Mouse (Mus musculus) CH12.LX (cell line): ENCODE measurements around the gene Golph3l. TPM values are rescaled to one million over a fixed set of nuclear protein-coding genes. Genes with fewer than 3 reads are reported as not detected.

ENCODE experiments used
- DNase-seq: peaks from one replicate; pipeline ENCODE4 v3.0.0-alpha.2; 2013; ENCODE audit errors: extremely low read depth
- H3K27ac ChIP-seq: 2 replicates; pipeline ENCODE4 v1.5.1; 2012; ENCODE audit warnings: low read depth, mild to moderate bottlenecking, control low read depth, moderate library complexity; ENCODE audit not compliant: insufficient read depth
- H3K27me3 ChIP-seq: replicated peaks from 2 replicates; pipeline ENCODE3; 2012; ENCODE audit warnings: inconsistent platforms
- H3K36me3 ChIP-seq, 2 experiments: replicated peaks in 1 of 2; 2 replicates each; pipeline versions ENCODE3 to v1.6.1; 2012; ENCODE audit warnings: inconsistent platforms in 1 of 2, low read length in 1 of 2, mild to moderate bottlenecking in 1 of 2, mixed read lengths in 1 of 2, moderate library complexity in 1 of 2; ENCODE audit not compliant: control insufficient read depth in 1 of 2, insufficient read depth in 1 of 2
- H3K4me1 ChIP-seq, 2 experiments: 2 replicates each; pipeline ENCODE4 v1.6.1; 2012; ENCODE audit warnings: inconsistent platforms in 1 of 2, moderate library complexity in 1 of 2; ENCODE audit not compliant: insufficient read depth in 2 of 2, control insufficient read depth in 1 of 2
- H3K4me2 ChIP-seq: 2 replicates; pipeline ENCODE4 v1.6.1; 2012; ENCODE audit warnings: low read depth, mild to moderate bottlenecking, control low read depth; ENCODE audit not compliant: poor library complexity, insufficient read depth, severe bottlenecking
- H3K4me3 ChIP-seq, 3 experiments: fragments of 150-350 bp in 1 of 3; sonication (generic) in 1 of 3; replicated peaks in 1 of 3; 2 replicates each; pipeline versions ENCODE3 to v1.5.1; 2011 to 2012; ENCODE audit warnings: low read depth in 2 of 3, low read length in 2 of 3, mild to moderate bottlenecking in 2 of 3, moderate library complexity in 2 of 3, control low read depth in 1 of 3, improper control_type of control experiment in 1 of 3, inconsistent platforms in 1 of 3, mixed read lengths in 1 of 3; ENCODE audit not compliant: poor library complexity in 1 of 3
- H3K79me2 ChIP-seq: replicated peaks from 2 replicates; pipeline ENCODE4 v1.6.1; 2012; ENCODE audit warnings: mild to moderate bottlenecking, moderate library complexity; ENCODE audit not compliant: control insufficient read depth, poor library complexity, insufficient read depth, severe bottlenecking; ENCODE audit errors: extremely low read depth
- H3K9ac ChIP-seq: 2 replicates; pipeline ENCODE4 v1.6.1; 2012; ENCODE audit warnings: low read depth, mild to moderate bottlenecking, control low read depth, moderate library complexity; ENCODE audit not compliant: insufficient read depth
- H3K9me3 ChIP-seq: replicated peaks from 2 replicates; pipeline ENCODE3; 2012; ENCODE audit warnings: low read length, inconsistent platforms, mixed read lengths
- CHD1 ChIP-seq: IDR thresholded peaks from 2 replicates; pipeline ENCODE4 v1.6.1; 2012; ENCODE audit warnings: low read depth, low read length, improper control_type of control experiment, inconsistent platforms
- CTCF ChIP-seq, 2 experiments: IDR thresholded peaks in 1 of 2; conservative IDR thresholded peaks in 1 of 2; 2 replicates each; pipeline ENCODE4 v1.5.1; 2011 to 2012; ENCODE audit warnings: low read depth in 2 of 2, low read length in 2 of 2, improper control_type of control experiment in 1 of 2, inconsistent platforms in 1 of 2, mild to moderate bottlenecking in 1 of 2, moderate library complexity in 1 of 2
- E2F4 ChIP-seq: IDR thresholded peaks from 2 replicates; pipeline ENCODE4 v1.6.1; 2011; ENCODE audit warnings: low read depth, low read length, improper control_type of control experiment; ENCODE audit not compliant: insufficient replicate concordance
- ELF1 ChIP-seq: IDR thresholded peaks from 2 replicates; pipeline ENCODE4 v1.6.1; 2014; ENCODE audit warnings: low read depth, mild to moderate bottlenecking, inconsistent platforms, low read length, improper control_type of control experiment
- ETS1 ChIP-seq: conservative IDR thresholded peaks from 2 replicates; pipeline ENCODE4 v1.6.1; 2012; ENCODE audit warnings: low read depth, mild to moderate bottlenecking, inconsistent platforms, low read length, improper control_type of control experiment, moderate library complexity
- HCFC1 ChIP-seq: IDR thresholded peaks from 2 replicates; pipeline ENCODE4 v1.6.1; 2012; ENCODE audit warnings: low read depth, mild to moderate bottlenecking, inconsistent platforms, low read length, improper control_type of control experiment
- IRF4 ChIP-seq: IDR thresholded peaks from 2 replicates; pipeline ENCODE4 v1.6.1; 2014; ENCODE audit warnings: low read depth, mild to moderate bottlenecking, inconsistent platforms, low read length, improper control_type of control experiment
- KAT2A ChIP-seq: IDR thresholded peaks from 2 replicates; pipeline ENCODE4 v1.6.1; 2012; ENCODE audit warnings: low read length, improper control_type of control experiment, inconsistent platforms; ENCODE audit not compliant: insufficient replicate concordance
- MAFK ChIP-seq: IDR thresholded peaks from 2 replicates; pipeline ENCODE4 v1.6.1; 2011; ENCODE audit warnings: low read length, improper control_type of control experiment; ENCODE audit not compliant: insufficient replicate concordance
- MAZ ChIP-seq: IDR thresholded peaks from 2 replicates; pipeline ENCODE4 v1.6.1; 2012; ENCODE audit warnings: low read depth, mild to moderate bottlenecking, inconsistent platforms, low read length, improper control_type of control experiment, moderate library complexity
- POLR2A ChIP-seq: IDR thresholded peaks from 2 replicates; pipeline ENCODE4 v1.6.1; 2011; ENCODE audit warnings: low read depth, mild to moderate bottlenecking, improper control_type of control experiment, low read length
- POLR2AphosphoS2 ChIP-seq: IDR thresholded peaks from 2 replicates; pipeline ENCODE4 v1.6.1; 2011; ENCODE audit warnings: low read depth, low read length, improper control_type of control experiment
- SIN3A ChIP-seq: IDR thresholded peaks from 2 replicates; pipeline ENCODE4 v1.6.1; 2012; ENCODE audit warnings: low read length, improper control_type of control experiment, inconsistent platforms
- SMC3 ChIP-seq: IDR thresholded peaks from 2 replicates; pipeline ENCODE4 v1.6.1; 2011; ENCODE audit warnings: low read depth, low read length, improper control_type of control experiment
- TBP ChIP-seq: conservative IDR thresholded peaks from 2 replicates; pipeline ENCODE4 v1.6.1; 2011; ENCODE audit warnings: low read depth, low read length, improper control_type of control experiment
- UBTF ChIP-seq: IDR thresholded peaks from 2 replicates; pipeline ENCODE4 v1.6.1; 2012; ENCODE audit warnings: low read depth, mild to moderate bottlenecking, inconsistent platforms, low read length, improper control_type of control experiment, moderate library complexity
- USF2 ChIP-seq: conservative IDR thresholded peaks from 2 replicates; pipeline ENCODE4 v1.6.1; 2011; ENCODE audit warnings: low read depth, low read length, improper control_type of control experiment
- ZC3H11A ChIP-seq: IDR thresholded peaks from 2 replicates; pipeline ENCODE4 v1.6.1; 2012; ENCODE audit warnings: low read depth, mild to moderate bottlenecking, inconsistent platforms, low read length, improper control_type of control experiment
- ZKSCAN1 ChIP-seq: IDR thresholded peaks from 2 replicates; pipeline ENCODE4 v1.6.1; 2012; ENCODE audit warnings: low read depth, inconsistent platforms, low read length, improper control_type of control experiment, borderline replicate concordance
- ZNF384 ChIP-seq: IDR thresholded peaks from 2 replicates; pipeline ENCODE4 v1.6.1; 2012; ENCODE audit warnings: low read depth, low read length, improper control_type of control experiment, inconsistent platforms
- dilution Hi-C: fragments of 300-500 bp; cut with MboI; formaldehyde crosslinking; loops from 2 replicates; pipeline ENCODE4 v1.14.3; 2020; ENCODE audit warnings: low sequenced_read_pairs; ENCODE audit not compliant: extremely low pct_unique_long_range_greater_than_20kb, extremely low pct_ligation_motif_present
- in situ Hi-C: fragments of 300-500 bp; cut with MboI; formaldehyde crosslinking; loops from 3 replicates; pipeline ENCODE4 v1.14.3; 2019; ENCODE audit warnings: low sequenced_read_pairs, low pct_ligation_motif_present, low pct_unique_long_range_greater_than_20kb, mixed read lengths
- polyA plus RNA-seq: library from polyadenylated mRNA; unstranded; fragments of >175 nt; gene quantifications from 2 replicates; pipeline ENCODE4 v1.2.1, GENCODE M21; 2012; ENCODE audit warnings: low read depth; ENCODE audit not compliant: insufficient read length
- total RNA-seq, 2 experiments: library from RNA; depleted of rRNA; stranded (reverse); fragments of 300-350 nt in 1 of 2; fragments of >200 nt in 1 of 2; gene quantifications; 2 replicates each; pipeline ENCODE4 v1.2.3; 2012 to 2014

Gene Golph3l
- total and polyA plus RNA-seq, 3 experiments: 22.7 to 36.9 (median 23.4) TPM

GRCm38 (mm10) chr3:95559437-95559836 is 29.3 kb upstream of the Golph3l start, which contains the start of gene Hormad1:
TSS of gene Hormad1 (plus strand) at chr3:95559677.
- H3K4me1 ChIP-seq: no peaks in the 10 kb centered on the region
- peaks cover 3 to 16% of the 10 kb centered on the region in 2 experiments for H3K36me3 ChIP-seq
- no peak within 1 kb of the TSS for H3K9ac ChIP-seq
- TF ChIP-seq MAFK (no peak), E2F4 (no peak)
- TF ChIP-seq, all 38 proteins: peak for 0
- Histone ChIP-seq H3K9me3 (no peaks in the 10 kb centered on the region), H3K27me3 (no peaks in the 10 kb centered on the region), H3K27ac (no peak within 1 kb of the TSS), H3K4me3 (no peak within 1 kb of the TSS), H3K4me2 (no peak within 1 kb of the TSS), H3K79me2 (no peaks in the 10 kb centered on the region)
- dilution Hi-C loops: no loop called here
- DNase-seq: no peak
- in situ Hi-C loops: no loop called here

GRCm38 (mm10) chr3:95560738-95561137 is 28.0 kb upstream of the Golph3l start:
- in situ Hi-C loops: no loop called here

GRCm38 (mm10) chr3:95561826-95562225 is 26.9 kb upstream of the Golph3l start:
- H3K9ac ChIP-seq: no peak overlapping the region

More at GRCm38 (mm10) chr3:95560738-95561137, 28.0 kb upstream of the Golph3l start:
- Histone ChIP-seq H3K27me3 (no peaks in the 10 kb centered on the region), H3K36me3 (peaks cover 3 to 7% of the 10 kb centered on the region in 2 experiments), H3K79me2 (no peaks in the 10 kb centered on the region), H3K9me3 (no peaks in the 10 kb centered on the region), H3K27ac (no peak overlapping the region), H3K4me3 (no peak overlapping the region), H3K4me1 (no peaks in the 10 kb centered on the region), H3K9ac (no peak overlapping the region), H3K4me2 (no peak overlapping the region)
- TF ChIP-seq ZKSCAN1 (no peak), ZNF384 (peak; percentile 66; the same call in 1 of the 2 replicates), POLR2AphosphoS2 (no peak), IRF4 (no peak), E2F4 (no peak)
- DNase-seq: no peak
- dilution Hi-C loops: no loop called here

More at GRCm38 (mm10) chr3:95561826-95562225, 26.9 kb upstream of the Golph3l start:
- H3K9me3 ChIP-seq: no peaks in the 10 kb centered on the region
- H3K4me2 ChIP-seq: no peak overlapping the region
- H3K36me3 ChIP-seq: no peaks in the 10 kb centered on the region
- H3K27me3 ChIP-seq: no peaks in the 10 kb centered on the region
- no peaks in the 10 kb centered on the region for H3K79me2 ChIP-seq
- dilution Hi-C loops (no loop called here), in situ Hi-C loops (no loop called here)
- DNase-seq: no peak
- no peak overlapping the region for H3K4me3 ChIP-seq
- no peaks in the 10 kb centered on the region for H3K4me1 ChIP-seq
- TF ChIP-seq HCFC1 (no peak), CTCF (conservative IDR thresholded peaks at IDR 0.05 in 1 of 2, IDR thresholded peaks at IDR 0.05 in 1 of 2; ENCODE audit: low read depth in 2 of 2, low read length in 2 of 2) (no peak), ZNF384 (no peak), SIN3A (no peak), UBTF (no peak), USF2 (no peak), POLR2AphosphoS2 (no peak), SMC3 (no peak), ZC3H11A (no peak), ETS1 (no peak), CHD1 (no peak), POLR2A (no peak), KAT2A (no peak), ELF1 (no peak), MAZ (no peak), TBP (no peak)
- no peak overlapping the region for H3K27ac ChIP-seq
